Mouse (Mus musculus): ENCODE data around the gene Tex13c2. TPM values are rescaled to one million over a fixed set of nuclear protein-coding genes. Genes with fewer than 3 reads are reported as not detected.
A peak's percentile ranks its signal among the peaks of the same experiment; 100 is the strongest.

The Tex13c2 gene
- 0.04 TPM in 1 of 2 replicates, not detected in the other for polyA plus RNA-seq (2012; rRNA removed)

- TF ChIP-seq POLR2A (IDR thresholded peaks at IDR 0.05; ENCODE audit: borderline replicate concordance, extremely low read depth, insufficient read depth, insufficient read length, poor library complexity, severe bottlenecking) (no peak), CTCF (IDR thresholded peaks at IDR 0.05; ENCODE audit: borderline replicate concordance, extremely low read depth, insufficient read depth, insufficient read length) (no peak)
- no peak for DNase-seq (ENCODE audit: low read depth)
Observed at GRCm38 (mm10) chrX:42489446-42489845, at the start of gene Tex13c2. Gene Tex13c2 (plus strand): TSS chrX:42489691.

GRCm38 (mm10) chrX:42450305-42450704 is 39.2 kb upstream of the Tex13c2 start:
- TF ChIP-seq POLR2A (IDR thresholded peaks at IDR 0.05; ENCODE audit: borderline replicate concordance, extremely low read depth, insufficient read depth, insufficient read length, poor library complexity, severe bottlenecking): no peak
- TF ChIP-seq CTCF (IDR thresholded peaks at IDR 0.05; ENCODE audit: borderline replicate concordance, extremely low read depth, insufficient read depth, insufficient read length): no peak
- DNase-seq (ENCODE audit: low read depth): no peak

GRCm38 (mm10) chrX:42453001-42453400 is 36.5 kb upstream of the Tex13c2 start:
- TF ChIP-seq CTCF (IDR thresholded peaks at IDR 0.05; ENCODE audit: borderline replicate concordance, extremely low read depth, insufficient read depth, insufficient read length): no peak
- DNase-seq (ENCODE audit: low read depth): no peak

GRCm38 (mm10) chrX:42454533-42454932 is 35.0 kb upstream of the Tex13c2 start:
- no peak for DNase-seq (ENCODE audit: low read depth)
- TF ChIP-seq CTCF (IDR thresholded peaks at IDR 0.05; ENCODE audit: borderline replicate concordance, extremely low read depth, insufficient read depth, insufficient read length) (no peak), POLR2A (IDR thresholded peaks at IDR 0.05; ENCODE audit: borderline replicate concordance, extremely low read depth, insufficient read depth, insufficient read length, poor library complexity, severe bottlenecking) (no peak)

- TF ChIP-seq CTCF (IDR thresholded peaks at IDR 0.05; ENCODE audit: borderline replicate concordance, extremely low read depth, insufficient read depth, insufficient read length) (no peak), POLR2A (IDR thresholded peaks at IDR 0.05; ENCODE audit: borderline replicate concordance, extremely low read depth, insufficient read depth, insufficient read length, poor library complexity, severe bottlenecking) (no peak)
- DNase-seq (ENCODE audit: low read depth): peak; percentile 7
Observed at GRCm38 (mm10) chrX:42490336-42490735, 845 bp downstream of the Tex13c2 start.

GRCm38 (mm10) chrX:42500538-42500937 is 11.0 kb downstream of the Tex13c2 start:
- peak; percentile 11 for DNase-seq (ENCODE audit: low read depth)
- no peak for TF ChIP-seq POLR2A (IDR thresholded peaks at IDR 0.05; ENCODE audit: borderline replicate concordance, extremely low read depth, insufficient read depth, insufficient read length, poor library complexity, severe bottlenecking)
- TF ChIP-seq CTCF (IDR thresholded peaks at IDR 0.05; ENCODE audit: borderline replicate concordance, extremely low read depth, insufficient read depth, insufficient read length): no peak

GRCm38 (mm10) chrX:42502291-42503043 is 13.0 kb downstream of the Tex13c2 start, which contains the start of gene Sh2d1a:
Gene Sh2d1a (plus strand): TSS chrX:42502453.
- TF ChIP-seq CTCF (IDR thresholded peaks at IDR 0.05; ENCODE audit: borderline replicate concordance, extremely low read depth, insufficient read depth, insufficient read length) (no peak), POLR2A (IDR thresholded peaks at IDR 0.05; ENCODE audit: borderline replicate concordance, extremely low read depth, insufficient read depth, insufficient read length, poor library complexity, severe bottlenecking) (no peak)
- DNase-seq (ENCODE audit: low read depth): no peak

GRCm38 (mm10) chrX:42511105-42511504 is 21.6 kb downstream of the Tex13c2 start:
- no peak for DNase-seq (ENCODE audit: low read depth)
- no peak for TF ChIP-seq CTCF (IDR thresholded peaks at IDR 0.05; ENCODE audit: borderline replicate concordance, extremely low read depth, insufficient read depth, insufficient read length)
- no peak for TF ChIP-seq POLR2A (IDR thresholded peaks at IDR 0.05; ENCODE audit: borderline replicate concordance, extremely low read depth, insufficient read depth, insufficient read length, poor library complexity, severe bottlenecking)

GRCm38 (mm10) chrX:42512567-42512966 is 23.1 kb downstream of the Tex13c2 start:
- TF ChIP-seq POLR2A (IDR thresholded peaks at IDR 0.05; ENCODE audit: borderline replicate concordance, extremely low read depth, insufficient read depth, insufficient read length, poor library complexity, severe bottlenecking) (no peak), CTCF (IDR thresholded peaks at IDR 0.05; ENCODE audit: borderline replicate concordance, extremely low read depth, insufficient read depth, insufficient read length) (peak; percentile 35; the same call in 1 of the 2 replicates)
- no peak for DNase-seq (ENCODE audit: low read depth)

- no peak for TF ChIP-seq POLR2A (IDR thresholded peaks at IDR 0.05; ENCODE audit: borderline replicate concordance, extremely low read depth, insufficient read depth, insufficient read length, poor library complexity, severe bottlenecking)
- no peak for TF ChIP-seq CTCF (IDR thresholded peaks at IDR 0.05; ENCODE audit: borderline replicate concordance, extremely low read depth, insufficient read depth, insufficient read length)
- no peak for DNase-seq (ENCODE audit: low read depth)
Observed at GRCm38 (mm10) chrX:42522868-42523267, 33.4 kb downstream of the Tex13c2 start.

GRCm38 (mm10) chrX:42530703-42531102 is 41.2 kb downstream of the Tex13c2 start:
- no peak for TF ChIP-seq POLR2A (IDR thresholded peaks at IDR 0.05; ENCODE audit: borderline replicate concordance, extremely low read depth, insufficient read depth, insufficient read length, poor library complexity, severe bottlenecking)
- peak; percentile 47 for DNase-seq (ENCODE audit: low read depth)

GRCm38 (mm10) chrX:42540030-42540755 is 50.7 kb downstream of the Tex13c2 start:
- TF ChIP-seq POLR2A (IDR thresholded peaks at IDR 0.05; ENCODE audit: borderline replicate concordance, extremely low read depth, insufficient read depth, insufficient read length, poor library complexity, severe bottlenecking) (no peak), CTCF (IDR thresholded peaks at IDR 0.05; ENCODE audit: borderline replicate concordance, extremely low read depth, insufficient read depth, insufficient read length) (no peak)
- DNase-seq (ENCODE audit: low read depth): peak; percentile 86
